Mouse (Mus musculus): ENCODE results near the gene Scarb1. TPM values are rescaled to one million over a fixed set of nuclear protein-coding genes. Genes with fewer than 3 reads are reported as not detected.

Gene Scarb1
- polyA plus RNA-seq, 1 experiment, result not detected

GRCm38 (mm10) chr5:125306824-125307223 is 34.1 kb downstream of the Scarb1 start:
- Histone ChIP-seq H3K27ac (ENCODE audit: insufficient read depth, low read depth, low read length) (no peak overlapping the region), H3K4me3 (ENCODE audit: insufficient read depth, low read depth, low read length) (no peak overlapping the region), H3K4me1 (ENCODE audit: control insufficient read depth, insufficient read depth, low read length) (peaks cover 16% of the 10 kb centered on the region)
- 68% methylated on average over 13 of the region's 13 CpGs for WGBS
- TF ChIP-seq CTCF (IDR thresholded peaks at IDR 0.05; ENCODE audit: insufficient read depth, low read depth, low read length) (no peak), POLR2A (IDR thresholded peaks at IDR 0.05; ENCODE audit: insufficient read depth, low read depth, low read length) (no peak)

- WGBS, result 80% methylated on average over 7 of the region's 7 CpGs
- Histone ChIP-seq H3K4me3 (ENCODE audit: insufficient read depth, low read depth, low read length) (no peak overlapping the region), H3K4me1 (ENCODE audit: control insufficient read depth, insufficient read depth, low read length) (peaks cover 16% of the 10 kb centered on the region), H3K27ac (ENCODE audit: insufficient read depth, low read depth, low read length) (no peak overlapping the region)
- no peak for TF ChIP-seq CTCF (IDR thresholded peaks at IDR 0.05; ENCODE audit: insufficient read depth, low read depth, low read length)
- TF ChIP-seq POLR2A (IDR thresholded peaks at IDR 0.05; ENCODE audit: insufficient read depth, low read depth, low read length), result no peak
These were observed 34.5 kb downstream of the Scarb1 start for GRCm38 (mm10) chr5:125306372-125306771.

GRCm38 (mm10) chr5:125305229-125306081 is 35.4 kb downstream of the Scarb1 start:
- WGBS, result 66% methylated on average over 14 of the region's 14 CpGs

GRCm38 (mm10) chr5:125304245-125304856 is 36.5 kb downstream of the Scarb1 start:
- WGBS, result 38% methylated on average over 18 of the region's 18 CpGs
- TF ChIP-seq CTCF (IDR thresholded peaks at IDR 0.05; ENCODE audit: insufficient read depth, low read depth, low read length), result no peak
- no peak for TF ChIP-seq POLR2A (IDR thresholded peaks at IDR 0.05; ENCODE audit: insufficient read depth, low read depth, low read length)
- no peak overlapping the region for H3K27ac ChIP-seq (ENCODE audit: insufficient read depth, low read depth, low read length)
- H3K4me1 ChIP-seq (ENCODE audit: control insufficient read depth, insufficient read depth, low read length), result peaks cover 8% of the 10 kb centered on the region
- no peak overlapping the region for H3K4me3 ChIP-seq (ENCODE audit: insufficient read depth, low read depth, low read length)

More at GRCm38 (mm10) chr5:125305229-125306081, 35.4 kb downstream of the Scarb1 start:
- Histone ChIP-seq H3K4me3 (ENCODE audit: insufficient read depth, low read depth, low read length) (no peak overlapping the region), H3K27ac (ENCODE audit: insufficient read depth, low read depth, low read length) (no peak overlapping the region), H3K4me1 (ENCODE audit: control insufficient read depth, insufficient read depth, low read length) (peaks cover 16% of the 10 kb centered on the region)
- no peak for TF ChIP-seq POLR2A (IDR thresholded peaks at IDR 0.05; ENCODE audit: insufficient read depth, low read depth, low read length)
- no peak for TF ChIP-seq CTCF (IDR thresholded peaks at IDR 0.05; ENCODE audit: insufficient read depth, low read depth, low read length)

- TF ChIP-seq CTCF (IDR thresholded peaks at IDR 0.05; ENCODE audit: insufficient read depth, low read depth, low read length) (no peak), POLR2A (IDR thresholded peaks at IDR 0.05; ENCODE audit: insufficient read depth, low read depth, low read length) (no peak)
- Histone ChIP-seq H3K4me1 (ENCODE audit: control insufficient read depth, insufficient read depth, low read length) (peaks cover 3% of the 10 kb centered on the region; the same call in 1 of the 2 replicates), H3K4me3 (ENCODE audit: insufficient read depth, low read depth, low read length) (no peak overlapping the region), H3K27ac (ENCODE audit: insufficient read depth, low read depth, low read length) (no peak overlapping the region)
- WGBS, result 93% methylated on average over 6 of the region's 6 CpGs
These were observed 37.8 kb downstream of the Scarb1 start for GRCm38 (mm10) chr5:125303055-125303454.

- H3K4me3 ChIP-seq (ENCODE audit: insufficient read depth, low read depth, low read length), result no peak overlapping the region
- no peaks in the 10 kb centered on the region for H3K4me1 ChIP-seq (ENCODE audit: control insufficient read depth, insufficient read depth, low read length)
- TF ChIP-seq POLR2A (IDR thresholded peaks at IDR 0.05; ENCODE audit: insufficient read depth, low read depth, low read length) (no peak), CTCF (IDR thresholded peaks at IDR 0.05; ENCODE audit: insufficient read depth, low read depth, low read length) (no peak)
- WGBS, result 94% methylated on average over 9 of the region's 9 CpGs
- H3K27ac ChIP-seq (ENCODE audit: insufficient read depth, low read depth, low read length), result no peak overlapping the region
These were observed 42.7 kb downstream of the Scarb1 start for GRCm38 (mm10) chr5:125298234-125298633.

- no peak for TF ChIP-seq CTCF (IDR thresholded peaks at IDR 0.05; ENCODE audit: insufficient read depth, low read depth, low read length)
- TF ChIP-seq POLR2A (IDR thresholded peaks at IDR 0.05; ENCODE audit: insufficient read depth, low read depth, low read length), result no peak
- Histone ChIP-seq H3K4me1 (ENCODE audit: control insufficient read depth, insufficient read depth, low read length) (no peaks in the 10 kb centered on the region), H3K4me3 (ENCODE audit: insufficient read depth, low read depth, low read length) (no peak overlapping the region), H3K27ac (ENCODE audit: insufficient read depth, low read depth, low read length) (no peak overlapping the region)
- WGBS, result 97% methylated on average over 7 of the region's 7 CpGs
These were observed 43.7 kb downstream of the Scarb1 start for GRCm38 (mm10) chr5:125297171-125297570.

GRCm38 (mm10) chr5:125292951-125293350 is 47.9 kb downstream of the Scarb1 start:
- no peaks in the 10 kb centered on the region for H3K4me1 ChIP-seq (ENCODE audit: control insufficient read depth, insufficient read depth, low read length)
- 68% methylated on average over 7 of the region's 7 CpGs for WGBS
- no peak overlapping the region for H3K27ac ChIP-seq (ENCODE audit: insufficient read depth, low read depth, low read length)
- TF ChIP-seq POLR2A (IDR thresholded peaks at IDR 0.05; ENCODE audit: insufficient read depth, low read depth, low read length) (no peak), CTCF (IDR thresholded peaks at IDR 0.05; ENCODE audit: insufficient read depth, low read depth, low read length) (no peak)
- H3K4me3 ChIP-seq (ENCODE audit: insufficient read depth, low read depth, low read length), result no peak overlapping the region

- TF ChIP-seq POLR2A (IDR thresholded peaks at IDR 0.05; ENCODE audit: insufficient read depth, low read depth, low read length), result no peak
- no peak overlapping the region for H3K27ac ChIP-seq (ENCODE audit: insufficient read depth, low read depth, low read length)
- no peak overlapping the region for H3K4me3 ChIP-seq (ENCODE audit: insufficient read depth, low read depth, low read length)
- 92% methylated on average over 8 of the region's 8 CpGs for WGBS
- H3K4me1 ChIP-seq (ENCODE audit: control insufficient read depth, insufficient read depth, low read length), result no peaks in the 10 kb centered on the region
These were observed 49.0 kb downstream of the Scarb1 start for GRCm38 (mm10) chr5:125291895-125292294.

All from olfactory bulb, adult 2 months (tissue).